ENCODE assay signal across 8 mouse cellular contexts in the genomic region with DNA sequence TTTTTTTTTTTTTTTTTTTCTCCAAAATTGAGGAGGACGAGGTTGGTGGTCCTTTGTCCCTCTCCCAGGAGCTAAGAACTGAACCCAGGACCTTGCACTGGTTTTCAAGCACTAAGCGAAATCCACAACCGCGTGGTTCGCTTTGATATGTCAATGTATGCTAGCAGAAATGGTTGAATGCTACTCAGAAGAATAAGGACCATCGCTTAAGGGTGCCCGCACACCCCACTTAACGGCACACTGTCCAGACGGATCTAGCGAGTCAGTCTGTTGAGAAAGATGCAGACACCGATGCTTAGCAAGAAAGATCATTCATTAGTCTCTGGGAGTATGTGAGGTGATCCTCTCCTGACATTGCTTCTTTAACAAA. TPM values are rescaled to one million over a fixed set of nuclear protein-coding genes. Genes with fewer than 3 reads are reported as not detected.
DNase-seq lines count a peak whose midpoint lies in the region; ATAC-seq and TF ChIP-seq lines count a peak whose summit lies in the region.

No protein-coding gene starts in this region.

- no peaks in the 10 kb centered on the region for H3K9me3 ChIP-seq in embryonic facial prominence, embryonic 10.5 days
- H3K9me3 ChIP-seq in hindbrain, postnatal 0 days (ENCODE audit: low read length) = no peaks in the 10 kb centered on the region
- no peaks in the 10 kb centered on the region for H3K9me3 ChIP-seq in midbrain, embryonic 15.5 days

- DNase-seq in layer of hippocampus, adult 2 months (ENCODE audit: low spot score in 2 of 2) = no peak
- DNase-seq in layer of hippocampus, postnatal 36 days = no peak
- DNase-seq in embryonic facial prominence, embryonic 10.5 days (ENCODE audit: low spot score) = no peak
- no peak for DNase-seq in hindbrain, postnatal 0 days (ENCODE audit: low spot score)
- DNase-seq in left cerebral cortex, postnatal 25 days (ENCODE audit: low spot score in 2 of 2) = no peak
- no peak for DNase-seq in ovary, postnatal 10 days (ENCODE audit: low spot score)
- DNase-seq in kidney, postnatal 14 days = no peak

- H3K4me1 ChIP-seq in embryonic facial prominence, embryonic 10.5 days = peaks cover 10% of the 10 kb centered on the region
- H3K4me1 ChIP-seq in hindbrain, postnatal 0 days (ENCODE audit: insufficient read depth, low read length) = peaks cover 5% of the 10 kb centered on the region; the same call in 1 of the 2 replicates
- H3K4me1 ChIP-seq in midbrain, embryonic 15.5 days = peaks cover 20% of the 10 kb centered on the region

- ATAC-seq in hindbrain, postnatal 0 days = peak; percentile 55
- ATAC-seq in midbrain, embryonic 15.5 days (replicated peaks) = peak; percentile 62; the same call in 1 of the 2 replicates

- intact Hi-C loops in left cerebral cortex, postnatal 25 days (cut with DNase I) = loop anchor here (2.0 kb wide), 1 partner anchor 42 kb away; no protein-coding TSS in a partner anchor

- peak overlapping the region; percentile 72 for H3K4me3 ChIP-seq in layer of hippocampus, adult 2 months
- H3K4me3 ChIP-seq in embryonic facial prominence, embryonic 10.5 days = peak overlapping the region; percentile 98
- peak overlapping the region; percentile 79 for H3K4me3 ChIP-seq in hindbrain, postnatal 0 days (ENCODE audit: low read length)
- H3K4me3 ChIP-seq in midbrain, embryonic 15.5 days = peak overlapping the region; percentile 97

- peak overlapping the region; percentile 68 for H3K4me2 ChIP-seq in hindbrain, postnatal 0 days (ENCODE audit: low read depth, low read length)
- peak overlapping the region; percentile 63 for H3K4me2 ChIP-seq in midbrain, embryonic 15.5 days

- H3K36me3 ChIP-seq in embryonic facial prominence, embryonic 10.5 days (replicated peaks) = peaks cover 28% of the 10 kb centered on the region
- no peaks in the 10 kb centered on the region for H3K36me3 ChIP-seq in hindbrain, postnatal 0 days (ENCODE audit: insufficient read depth, low read length)
- H3K36me3 ChIP-seq in midbrain, embryonic 15.5 days (replicated peaks) = peaks cover 3% of the 10 kb centered on the region; the same call in 1 of the 2 replicates

- peak overlapping the region; percentile 56 for H3K9ac ChIP-seq in hindbrain, postnatal 0 days (replicated peaks; ENCODE audit: low read length)
- peak overlapping the region; percentile 53 for H3K9ac ChIP-seq in midbrain, embryonic 15.5 days

- H3K27me3 ChIP-seq in embryonic facial prominence, embryonic 10.5 days (replicated peaks; ENCODE audit: low read depth, poor library complexity, severe bottlenecking) = no peaks in the 10 kb centered on the region
- no peaks in the 10 kb centered on the region for H3K27me3 ChIP-seq in hindbrain, postnatal 0 days (ENCODE audit: insufficient read depth, low read length)
- H3K27me3 ChIP-seq in midbrain, embryonic 15.5 days (replicated peaks) = no peaks in the 10 kb centered on the region

- H3K27ac ChIP-seq in layer of hippocampus, adult 2 months = peak overlapping the region; percentile 81
- peak overlapping the region; percentile 89 for H3K27ac ChIP-seq in embryonic facial prominence, embryonic 10.5 days (replicated peaks)
- H3K27ac ChIP-seq in hindbrain, postnatal 0 days = peak overlapping the region; percentile 80
- H3K27ac ChIP-seq in midbrain, embryonic 15.5 days = peak overlapping the region; percentile 82

- TF ChIP-seq CTCF in layer of hippocampus, adult 2 months (conservative IDR thresholded peaks at IDR 0.05) = no peak; the same call in 1 of the 2 replicates
- TF ChIP-seq CTCF in hindbrain, postnatal 0 days (IDR thresholded peaks at IDR 0.05; ENCODE audit: low read depth) = no peak

- WGBS in embryonic facial prominence, embryonic 10.5 days = 31% methylated on average over 11 of the region's 11 CpGs
- 24% methylated on average over 11 of the region's 11 CpGs for WGBS in hindbrain, postnatal 0 days
- 20% methylated on average over 11 of the region's 11 CpGs for whole genome bisulfite sequencing in midbrain, embryonic 15.5 days

RNA-seq across cellular contexts. Expression of a gene that starts 0.4 kb away (rescaled TPM):
- total RNA-seq in layer of hippocampus, adult 2 months (2021) = 10 to 100 TPM; 22.9 to 24.8 TPM
- 10 to 100 TPM; 23.4 to 27.5 TPM for total RNA-seq in layer of hippocampus, postnatal 36 days (2021)
- 10.2 and 10.6 TPM in 2 replicates for polyA plus RNA-seq in embryonic facial prominence, embryonic 10.5 days (2016; fragmentation: Nextera tagmentation; extraction: Ambion mirVana)
- 8.6 and 9.8 TPM in 2 replicates for total RNA-seq in hindbrain, postnatal 0 days (2014; rRNA removed)
- polyA plus RNA-seq in hindbrain, postnatal 0 days (2015; fragmentation: Nextera tagmentation; extraction: Ambion mirVana) = 3.5 and 4.9 TPM in 2 replicates
- polyA plus RNA-seq in midbrain, embryonic 15.5 days (2015; fragmentation: Nextera tagmentation; extraction: Ambion mirVana) = 9.0 and 9.8 TPM in 2 replicates
- total RNA-seq in left cerebral cortex, postnatal 25 days (2021) = 10 to 100 TPM; 21.9 to 23.2 TPM

RNA-seq across cellular contexts. Expression of a gene that starts 22.5 kb away (rescaled TPM):
- total RNA-seq in layer of hippocampus, adult 2 months (2021) = under 1 TPM; 0.49 to 0.66 TPM
- total RNA-seq in layer of hippocampus, postnatal 36 days (2021) = under 1 TPM; 0.42 to 0.96 TPM
- 9.0 and 11.1 TPM in 2 replicates for polyA plus RNA-seq in embryonic facial prominence, embryonic 10.5 days (2016; fragmentation: Nextera tagmentation; extraction: Ambion mirVana)
- 0.47 and 0.78 TPM in 2 replicates for total RNA-seq in hindbrain, postnatal 0 days (2014; rRNA removed)
- polyA plus RNA-seq in hindbrain, postnatal 0 days (2015; fragmentation: Nextera tagmentation; extraction: Ambion mirVana) = 0.44 and 0.66 TPM in 2 replicates
- 0.74 and 0.81 TPM in 2 replicates for polyA plus RNA-seq in midbrain, embryonic 15.5 days (2015; fragmentation: Nextera tagmentation; extraction: Ambion mirVana)
- total RNA-seq in left cerebral cortex, postnatal 25 days (2021) = 1 to 10 TPM in 1 of 2 experiments, under 1 TPM in 1; 0.98 to 2.3 TPM

RNA-seq across cellular contexts. Expression of a gene that starts 37.4 kb away (rescaled TPM):
- total RNA-seq in layer of hippocampus, adult 2 months (2021) = 1 to 10 TPM; 5.1 to 5.3 TPM
- 1 to 10 TPM; 4.4 to 5.6 TPM for total RNA-seq in layer of hippocampus, postnatal 36 days (2021)
- 16.4 and 18.0 TPM in 2 replicates for polyA plus RNA-seq in embryonic facial prominence, embryonic 10.5 days (2016; fragmentation: Nextera tagmentation; extraction: Ambion mirVana)
- total RNA-seq in hindbrain, postnatal 0 days (2014; rRNA removed) = 11.2 and 14.8 TPM in 2 replicates
- polyA plus RNA-seq in hindbrain, postnatal 0 days (2015; fragmentation: Nextera tagmentation; extraction: Ambion mirVana) = 8.7 and 8.9 TPM in 2 replicates
- 11.4 and 12.8 TPM in 2 replicates for polyA plus RNA-seq in midbrain, embryonic 15.5 days (2015; fragmentation: Nextera tagmentation; extraction: Ambion mirVana)
- 1 to 10 TPM; 2.4 to 3.4 TPM for total RNA-seq in left cerebral cortex, postnatal 25 days (2021)
